Mouse (Mus musculus): ENCODE data around the gene Tmem151a. TPM values are rescaled to one million over a fixed set of nuclear protein-coding genes. Genes with fewer than 3 reads are reported as not detected.

Gene Tmem151a
- not detected for polyA plus RNA-seq (2017; shearing (Covaris generic))

GRCm38 (mm10) chr19:5085145-5085863 lies at the start of gene Tmem151a:
TSS of gene Tmem151a (minus strand) at chr19:5085531.

GRCm38 (mm10) chr19:5118384-5118698 lies 33.0 kb upstream of the Tmem151a start, which contains the start of gene Klc2:
TSS of gene Klc2 (minus strand) at chr19:5118560.

DNA sequence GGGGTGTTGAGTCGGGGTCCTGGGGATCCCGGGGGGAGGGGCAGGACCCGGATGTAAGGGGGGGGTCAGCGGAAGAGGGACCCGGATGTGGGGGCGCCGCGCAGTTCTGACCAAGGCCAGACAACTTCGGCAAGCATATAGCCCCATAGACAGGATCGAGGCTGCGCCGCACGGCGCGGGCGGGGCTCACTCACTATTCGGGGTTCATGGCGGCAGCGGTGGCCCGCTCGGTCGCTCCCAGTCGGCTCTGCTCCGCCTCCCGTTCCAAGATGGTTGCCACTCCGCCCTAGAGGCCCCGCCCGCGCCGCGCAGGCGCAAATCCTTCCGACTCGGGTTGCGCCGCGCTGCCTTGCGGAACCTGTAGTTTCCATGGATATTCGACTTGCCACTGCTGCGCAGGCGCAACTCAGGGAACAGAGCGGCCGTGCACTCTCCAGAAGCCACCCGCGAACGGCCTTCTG lies 21.4 kb upstream of the Tmem151a start, which contains the start of gene Rab1b:
Gene Rab1b (minus strand): TSS at position 342 of the 461 bp plus-strand sequence.

GRCm38 (mm10) chr19:5098363-5099143 lies 13.2 kb upstream of the Tmem151a start, which contains the start of gene Cnih2:
TSS of gene Cnih2 (minus strand) at chr19:5098521.

GRCm38 (mm10) chr19:5087884-5088728 lies 2.8 kb upstream of the Tmem151a start, which contains the start of gene Yif1a:
TSS of gene Yif1a (plus strand) at chr19:5088538.

DNA sequence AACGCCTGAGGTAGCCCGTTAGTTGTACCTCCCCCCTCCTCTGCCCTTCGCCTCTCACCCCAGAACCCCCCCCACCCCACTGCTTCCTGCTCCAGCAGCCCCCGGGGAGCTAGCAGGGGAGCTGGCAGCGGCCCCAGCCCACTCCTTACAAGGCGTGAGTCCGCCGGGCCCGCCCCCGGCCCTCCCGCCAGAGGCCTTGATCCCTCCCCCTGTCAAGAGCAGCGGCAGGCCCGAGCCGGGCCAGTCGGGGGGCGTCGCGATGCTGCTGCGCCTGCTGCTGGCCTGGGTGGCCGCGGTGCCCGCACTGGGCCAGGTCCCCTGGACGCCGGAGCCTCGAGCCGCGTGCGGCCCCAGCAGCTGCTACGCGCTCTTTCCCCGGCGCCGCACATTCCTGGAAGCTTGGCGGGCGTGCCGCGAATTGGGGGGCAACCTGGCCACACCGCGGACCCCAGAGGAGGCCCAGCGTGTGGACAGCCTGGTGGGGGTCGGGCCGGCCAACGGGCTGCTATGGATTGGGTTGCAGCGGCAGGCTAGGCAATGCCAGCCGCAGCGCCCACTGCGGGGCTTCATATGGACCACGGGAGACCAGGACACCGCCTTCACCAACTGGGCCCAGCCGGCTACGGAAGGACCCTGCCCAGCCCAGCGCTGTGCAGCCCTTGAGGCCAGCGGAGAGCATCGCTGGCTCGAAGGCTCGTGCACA lies 17.3 kb downstream of the Tmem151a start, which contains the start of gene Cd248:
Gene Cd248 (plus strand): TSS at position 212 of the 703 bp plus-strand sequence.

DNA sequence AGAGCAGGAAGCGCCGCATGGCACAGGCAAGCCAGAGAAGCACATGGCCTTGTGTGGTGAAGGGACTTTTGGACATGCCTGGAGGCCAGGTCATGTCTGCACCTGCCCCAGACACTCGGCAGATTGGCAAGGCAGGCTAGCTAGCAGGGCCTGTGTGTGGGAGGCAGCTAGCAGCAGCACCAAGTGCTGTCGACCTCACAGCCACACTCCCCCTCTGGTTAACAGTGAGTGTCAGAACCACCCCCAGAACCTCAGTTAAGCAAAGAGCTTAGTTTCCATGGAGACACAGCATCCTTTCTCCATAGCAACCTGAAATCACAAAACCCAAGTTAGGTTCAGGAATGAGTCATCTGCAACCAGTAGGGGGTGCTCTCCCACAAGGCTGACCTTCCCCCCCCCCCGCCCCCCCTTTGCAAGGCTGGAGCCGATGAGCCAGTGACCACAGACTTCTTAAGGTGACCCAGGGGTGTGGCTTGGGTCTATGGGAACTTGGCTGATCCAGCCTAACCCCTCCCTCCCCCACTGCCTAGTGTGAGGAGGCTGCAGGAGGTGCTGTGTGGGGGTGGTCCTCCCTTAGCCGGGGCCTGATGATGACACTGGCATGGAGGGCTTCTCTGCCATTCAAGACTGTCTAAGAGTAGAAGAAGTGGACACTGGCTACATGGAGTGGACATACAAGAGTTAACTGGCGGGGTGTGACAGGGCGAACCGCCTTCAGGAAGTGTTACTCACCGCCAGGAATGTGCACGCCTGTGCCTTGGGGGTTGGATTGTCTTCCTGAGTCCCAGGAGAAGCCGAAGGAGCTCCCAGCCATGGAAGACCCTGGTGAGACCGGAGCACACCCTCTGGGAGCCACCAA lies 35.1 kb downstream of the Tmem151a start, which contains the start of gene Rin1:
Gene Rin1 (plus strand): TSS at position 435 of the 859 bp plus-strand sequence.

DNA sequence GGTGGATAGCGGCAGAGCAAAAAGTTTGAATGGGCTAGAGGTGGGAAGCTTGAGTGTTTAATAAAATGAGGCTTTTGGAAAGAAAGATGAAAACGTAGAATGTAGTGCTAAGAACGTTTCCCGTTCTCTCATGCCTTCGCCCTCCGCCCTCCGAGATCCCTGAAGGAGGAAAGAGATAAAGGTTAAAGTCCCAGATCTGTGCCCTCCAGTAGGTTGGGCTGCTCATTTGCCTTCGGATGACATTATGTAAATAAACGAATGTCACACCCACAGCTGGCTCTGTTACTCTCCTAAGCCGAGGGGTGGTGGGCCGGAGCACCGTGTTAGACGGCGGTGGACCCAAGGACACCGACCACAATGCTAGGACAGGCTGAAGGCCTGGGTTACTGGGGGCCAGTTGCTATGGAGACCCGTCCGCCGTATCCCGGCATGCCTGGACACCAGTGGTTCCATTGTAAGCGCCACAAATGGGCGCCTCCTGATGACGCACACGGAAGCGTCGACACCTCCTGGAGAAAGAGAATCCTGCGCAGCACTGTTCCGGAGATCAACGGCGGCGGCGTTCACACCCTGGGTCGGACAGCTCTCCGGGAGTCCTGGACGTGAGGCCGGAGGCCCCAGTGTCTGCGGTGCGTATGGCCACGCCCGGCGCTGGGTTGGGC lies 44.3 kb downstream of the Tmem151a start, which contains the start of gene Brms1:
Gene Brms1 (plus strand): TSS at position 493 of the 662 bp plus-strand sequence.

DNA sequence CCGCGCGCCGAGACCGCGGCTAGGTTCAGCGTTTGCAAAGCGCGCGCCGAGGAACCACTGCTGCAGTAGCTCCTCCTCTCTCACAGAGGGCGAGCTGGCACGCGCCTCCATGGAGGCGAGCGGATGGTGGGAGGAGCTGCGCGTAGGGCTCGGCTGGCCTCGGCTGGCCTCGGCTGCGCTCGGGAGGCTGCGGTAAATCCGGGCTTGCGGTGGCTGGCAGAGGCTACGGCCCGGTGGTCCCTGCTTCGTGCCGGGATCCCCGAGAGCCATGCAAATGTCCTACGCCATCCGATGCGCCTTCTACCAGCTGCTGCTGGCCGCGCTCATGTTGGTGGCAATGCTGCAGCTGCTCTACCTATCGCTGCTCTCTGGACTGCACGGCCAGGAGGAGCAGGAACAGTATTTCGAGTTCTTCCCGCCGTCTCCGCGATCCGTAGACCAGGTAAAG lies 46.6 kb downstream of the Tmem151a start, which contains the start of the genes B4gat1 and AC124502.3:
Gene B4gat1 (plus strand): TSS at position 118 of the 448 bp plus-strand sequence.
Gene AC124502.3 (plus strand): TSS at position 183 of the 448 bp plus-strand sequence.

GRCm38 (mm10) chr19:5023621-5024479 lies 61.5 kb downstream of the Tmem151a start, which contains the start of gene Slc29a2:
TSS of gene Slc29a2 (plus strand) at chr19:5023860.

Other genes starting within 250 kb of the Tmem151a start
- gene Ccs, start 246.2 kb downstream of the Tmem151a start, polyA plus RNA-seq (2017; shearing (Covaris generic)), result 165 TPM
- gene Ccdc87, start 246.2 kb downstream of the Tmem151a start, polyA plus RNA-seq (2017; shearing (Covaris generic)), result 0.09 TPM
- 4.7 TPM for gene Ctsf, start 230.4 kb downstream of the Tmem151a start, polyA plus RNA-seq (2017; shearing (Covaris generic))
- 0.12 TPM for gene Actn3, start 207.6 kb downstream of the Tmem151a start, polyA plus RNA-seq (2017; shearing (Covaris generic))
- 5.9 TPM for gene Zdhhc24, start 206.9 kb downstream of the Tmem151a start, polyA plus RNA-seq (2017; shearing (Covaris generic))
- gene Bbs1, start 178.9 kb downstream of the Tmem151a start, polyA plus RNA-seq (2017; shearing (Covaris generic)), result 0.76 TPM
- gene Dpp3, start 157.2 kb downstream of the Tmem151a start, polyA plus RNA-seq (2017; shearing (Covaris generic)), result 136 TPM
- gene Peli3, start 142.4 kb downstream of the Tmem151a start, polyA plus RNA-seq (2017; shearing (Covaris generic)), result 0.53 TPM
- gene Mrpl11, start 123.4 kb downstream of the Tmem151a start, polyA plus RNA-seq (2017; shearing (Covaris generic)), result 80.2 TPM
- 1.1 TPM for gene Npas4, start 95.2 kb downstream of the Tmem151a start, polyA plus RNA-seq (2017; shearing (Covaris generic))
- 2.7 TPM for gene Slc29a2, start 61.7 kb downstream of the Tmem151a start, polyA plus RNA-seq (2017; shearing (Covaris generic))
- gene B4gat1, start 46.7 kb downstream of the Tmem151a start, polyA plus RNA-seq (2017; shearing (Covaris generic)), result 17.2 TPM
- 1.9 TPM for gene AC124502.3, start 46.6 kb downstream of the Tmem151a start, polyA plus RNA-seq (2017; shearing (Covaris generic))
- 109 TPM for gene Brms1, start 44.2 kb downstream of the Tmem151a start, polyA plus RNA-seq (2017; shearing (Covaris generic))
- 0.30 TPM for gene Rin1, start 35.0 kb downstream of the Tmem151a start, polyA plus RNA-seq (2017; shearing (Covaris generic))
- gene Cd248, start 17.5 kb downstream of the Tmem151a start, polyA plus RNA-seq (2017; shearing (Covaris generic)), result not detected
- 86.1 TPM for gene Yif1a, start 3.0 kb upstream of the Tmem151a start, polyA plus RNA-seq (2017; shearing (Covaris generic))
- 1.5 TPM for gene Cnih2, start 13.0 kb upstream of the Tmem151a start, polyA plus RNA-seq (2017; shearing (Covaris generic))
- 267 TPM for gene Rab1b, start 21.5 kb upstream of the Tmem151a start, polyA plus RNA-seq (2017; shearing (Covaris generic))
- gene Klc2, start 33.0 kb upstream of the Tmem151a start, polyA plus RNA-seq (2017; shearing (Covaris generic)), result 5.4 TPM
- 15.1 TPM for gene Pacs1, start 187.6 kb upstream of the Tmem151a start, polyA plus RNA-seq (2017; shearing (Covaris generic))
- gene Sf3b2, start 209.9 kb upstream of the Tmem151a start, polyA plus RNA-seq (2017; shearing (Covaris generic)), result 449 TPM
- not detected for gene Gal3st3, start 212.8 kb upstream of the Tmem151a start, polyA plus RNA-seq (2017; shearing (Covaris generic))

Measured in CD4-positive, CD25-positive, alpha-beta regulatory T cell, adult 9 weeks (primary cell).